Mouse (Mus musculus) myocyte (in vitro differentiated cells): ENCODE data around the gene Zbed4.
"Not testable (repeated sequence)": the region's sequence is repeated elsewhere in the genome, so short reads cannot be mapped to it uniquely, and the experiment has no call there.

Source experiments
- MAX ChIP-seq: IDR thresholded peaks from one replicate; pipeline ENCODE4 v1.6.1; 2011; ENCODE audit warnings: low read depth, mild to moderate bottlenecking, control low read depth
- MYOG ChIP-seq, 3 experiments: IDR thresholded peaks; one replicate each; pipeline ENCODE4 v1.6.1; 2011; ENCODE audit warnings: control low read depth in 2 of 3, low read depth in 2 of 3, mild to moderate bottlenecking in 2 of 3; ENCODE audit not compliant: insufficient read length in 2 of 3, control insufficient read depth in 1 of 3, insufficient read depth in 1 of 3
- POLR2A ChIP-seq: IDR thresholded peaks from one replicate; pipeline ENCODE4 v1.6.1; 2011; ENCODE audit warnings: low read depth, mild to moderate bottlenecking, control low read depth, moderate library complexity; ENCODE audit not compliant: insufficient read length
- POLR2AphosphoS2 ChIP-seq: IDR thresholded peaks from one replicate; pipeline ENCODE4 v1.6.1; 2011; ENCODE audit warnings: low read depth, control low read depth; ENCODE audit not compliant: insufficient read length
- REST ChIP-seq: IDR thresholded peaks from one replicate; pipeline ENCODE4 v1.6.1; 2011; ENCODE audit warnings: mild to moderate bottlenecking, control low read depth, moderate library complexity; ENCODE audit not compliant: insufficient read depth, insufficient read length
- SRF ChIP-seq: IDR thresholded peaks from one replicate; pipeline ENCODE4 v1.6.1; 2011; ENCODE audit warnings: low read depth; ENCODE audit not compliant: control insufficient read depth, insufficient read length
- TCF12 ChIP-seq: IDR thresholded peaks from one replicate; pipeline ENCODE4 v1.6.1; 2011; ENCODE audit warnings: mild to moderate bottlenecking, control low read depth; ENCODE audit not compliant: poor library complexity, insufficient read depth, severe bottlenecking
- TCF3 ChIP-seq: IDR thresholded peaks from one replicate; pipeline ENCODE4 v1.6.1; 2011; ENCODE audit warnings: low read depth, control low read depth; ENCODE audit not compliant: insufficient read length
- USF1 ChIP-seq: IDR thresholded peaks from one replicate; pipeline ENCODE4 v1.6.1; 2011; ENCODE audit warnings: low read depth, mild to moderate bottlenecking, control low read depth, moderate library complexity

- TF ChIP-seq MYOG (IDR thresholded peaks at IDR 0.05; ENCODE audit: control insufficient read depth in 1 of 3, insufficient read depth in 1 of 3, insufficient read length in 2 of 3, low read depth in 2 of 3); POLR2A; REST; MAX; TCF12; USF1; TCF3; SRF; POLR2AphosphoS2: not testable (repeated sequence)
Measured at GRCm38 (mm10) chr15:88706987-88707386, 44.5 kb upstream of the Zbed4 start.
